Mouse (Mus musculus): Measurements from ENCODE around the gene Zfp704. TPM values are rescaled to one million over a fixed set of nuclear protein-coding genes. Genes with fewer than 3 reads are reported as not detected.

Gene Zfp704
- total and polyA plus RNA-seq, 3 experiments = not detected

- H3K27ac ChIP-seq (ENCODE audit: insufficient read depth, low read depth) = no peak overlapping the region
- H3K9me3 ChIP-seq (replicated peaks; ENCODE audit: low read length) = no peaks in the 10 kb centered on the region
- DNase-seq (ENCODE audit: extremely low read depth) = no peak
- no peaks in the 10 kb centered on the region for H3K36me3 ChIP-seq (replicated peaks in 1 of 2; ENCODE audit: control insufficient read depth in 1 of 2, insufficient read depth in 1 of 2, low read length in 1 of 2)
- H3K27me3 ChIP-seq (replicated peaks) = no peaks in the 10 kb centered on the region
- no peak overlapping the region for H3K4me2 ChIP-seq (ENCODE audit: insufficient read depth, low read depth, poor library complexity, severe bottlenecking)
- no peaks in the 10 kb centered on the region for H3K79me2 ChIP-seq (replicated peaks; ENCODE audit: control insufficient read depth, extremely low read depth, insufficient read depth, poor library complexity, severe bottlenecking)
- dilution Hi-C loops (cut with MboI; ENCODE audit: extremely low pct_ligation_motif_present, extremely low pct_unique_long_range_greater_than_20kb, low sequenced_read_pairs) (no loop called here), in situ Hi-C loops (cut with MboI; ENCODE audit: low pct_ligation_motif_present, low pct_unique_long_range_greater_than_20kb, low sequenced_read_pairs) (no loop called here)
- no peak overlapping the region for H3K9ac ChIP-seq (ENCODE audit: insufficient read depth, low read depth)
- peaks cover 2 to 4% of the 10 kb centered on the region in 2 experiments; a peak in 1 of 4 replicates for H3K4me1 ChIP-seq (ENCODE audit: control insufficient read depth in 1 of 2, insufficient read depth in 2 of 2)
- TF ChIP-seq ZKSCAN1 (IDR thresholded peaks at IDR 0.05; ENCODE audit: borderline replicate concordance, low read depth, low read length) (no peak), SIN3A (IDR thresholded peaks at IDR 0.05; ENCODE audit: low read length) (no peak), HCFC1 (IDR thresholded peaks at IDR 0.05; ENCODE audit: low read depth, low read length) (no peak), MXI1 (IDR thresholded peaks at IDR 0.05; ENCODE audit: low read depth, low read length) (no peak), JUND (conservative IDR thresholded peaks at IDR 0.05; ENCODE audit: low read depth, low read length) (no peak), TBP (conservative IDR thresholded peaks at IDR 0.05; ENCODE audit: low read depth, low read length) (no peak)
- H3K4me3 ChIP-seq (replicated peaks in 1 of 3; ENCODE audit: low read depth in 2 of 3, low read length in 2 of 3, poor library complexity in 1 of 3) = no peak overlapping the region
Observed at GRCm38 (mm10) chr3:9576872-9577271, 33.0 kb downstream of the Zfp704 start.

- H3K4me1 ChIP-seq (ENCODE audit: control insufficient read depth in 1 of 2, insufficient read depth in 2 of 2) = peaks cover 2 to 4% of the 10 kb centered on the region in 2 experiments; a peak in 1 of 4 replicates
- no peak overlapping the region for H3K4me2 ChIP-seq (ENCODE audit: insufficient read depth, low read depth, poor library complexity, severe bottlenecking)
- in situ Hi-C loops (cut with MboI; ENCODE audit: low pct_ligation_motif_present, low pct_unique_long_range_greater_than_20kb, low sequenced_read_pairs) (no loop called here), dilution Hi-C loops (cut with MboI; ENCODE audit: extremely low pct_ligation_motif_present, extremely low pct_unique_long_range_greater_than_20kb, low sequenced_read_pairs) (no loop called here)
- no peak overlapping the region for H3K4me3 ChIP-seq (replicated peaks in 1 of 3; ENCODE audit: low read depth in 2 of 3, low read length in 2 of 3, poor library complexity in 1 of 3)
- TF ChIP-seq RAD21 (IDR thresholded peaks at IDR 0.05; ENCODE audit: low read depth, low read length) (no peak), SMC3 (IDR thresholded peaks at IDR 0.05; ENCODE audit: low read depth, low read length) (no peak), TBP (conservative IDR thresholded peaks at IDR 0.05; ENCODE audit: low read depth, low read length) (no peak), BHLHE40 (IDR thresholded peaks at IDR 0.05; ENCODE audit: low read depth, low read length) (no peak), SIN3A (IDR thresholded peaks at IDR 0.05; ENCODE audit: low read length) (no peak), CTCF (conservative IDR thresholded peaks at IDR 0.05 in 1 of 2, IDR thresholded peaks at IDR 0.05 in 1 of 2; ENCODE audit: low read depth in 2 of 2, low read length in 2 of 2) (no peak), RCOR1 (conservative IDR thresholded peaks at IDR 0.05; ENCODE audit: low read depth, low read length) (no peak), POLR2AphosphoS2 (IDR thresholded peaks at IDR 0.05; ENCODE audit: low read depth, low read length) (no peak), USF1 (IDR thresholded peaks at IDR 0.05; ENCODE audit: low read depth, low read length) (no peak), CHD1 (IDR thresholded peaks at IDR 0.05; ENCODE audit: low read depth, low read length) (no peak), MEF2A (IDR thresholded peaks at IDR 0.05; ENCODE audit: borderline replicate concordance, low read depth, low read length) (no peak), USF2 (conservative IDR thresholded peaks at IDR 0.05; ENCODE audit: low read depth, low read length) (no peak), KAT2A (IDR thresholded peaks at IDR 0.05; ENCODE audit: insufficient replicate concordance, low read length) (no peak), ETS1 (conservative IDR thresholded peaks at IDR 0.05; ENCODE audit: low read depth, low read length) (no peak)
- H3K9me3 ChIP-seq (replicated peaks; ENCODE audit: low read length) = no peaks in the 10 kb centered on the region
- H3K36me3 ChIP-seq (replicated peaks in 1 of 2; ENCODE audit: control insufficient read depth in 1 of 2, insufficient read depth in 1 of 2, low read length in 1 of 2) = no peaks in the 10 kb centered on the region
- no peaks in the 10 kb centered on the region for H3K27me3 ChIP-seq (replicated peaks)
- no peak overlapping the region for H3K9ac ChIP-seq (ENCODE audit: insufficient read depth, low read depth)
- no peak overlapping the region for H3K27ac ChIP-seq (ENCODE audit: insufficient read depth, low read depth)
- H3K79me2 ChIP-seq (replicated peaks; ENCODE audit: control insufficient read depth, extremely low read depth, insufficient read depth, poor library complexity, severe bottlenecking) = no peaks in the 10 kb centered on the region
- DNase-seq (ENCODE audit: extremely low read depth) = no peak
Observed at GRCm38 (mm10) chr3:9574305-9574704, 35.6 kb downstream of the Zfp704 start.

All from CH12.LX (cell line).